Comparison of ENCODE assay signal across 24 mouse cellular contexts in genomic region chr5:105861616-105862015, GRCm38 (mm10).
"Had no signal": no experiment of that assay in that cellular context is flagged by ENCODE, and none has a peak within 500 bp of the region (broad histone marks: within the 10 kb centered on the region; RNA-seq: fewer than 3 reads in every experiment).

No protein-coding gene starts in this region.

- H3K9me3 ChIP-seq: hindbrain, embryonic 10.5 days; hindbrain, embryonic 12.5 days; limb, embryonic 10.5 days; limb, embryonic 12.5 days; liver, embryonic 13.5 days had no signal

- H3K4me2 ChIP-seq: heart, embryonic 11.5 days; hindbrain, embryonic 12.5 days; hindbrain, embryonic 14.5 days; limb, embryonic 12.5 days; liver, embryonic 11.5 days; liver, embryonic 13.5 days had no signal

- ATAC-seq: hindbrain, embryonic 16.5 days; inflammation-experienced regulatory T-cells, adult 6 months; intestine, embryonic 16.5 days had no signal

- H3K27ac ChIP-seq: gastrocnemius, adult 2 months; hindbrain, embryonic 10.5 days; hindbrain, embryonic 12.5 days; hindbrain, embryonic 14.5 days; layer of hippocampus, adult 2 months; left cerebral cortex, adult 2 months; limb, embryonic 10.5 days; limb, embryonic 12.5 days; liver, embryonic 13.5 days had no signal

- H3K27me3 ChIP-seq: hindbrain, embryonic 12.5 days; limb, embryonic 12.5 days; liver, embryonic 13.5 days had no signal

- DNase-seq: gastrocnemius, adult 2 months; gastrocnemius, postnatal 10 days; gastrocnemius, postnatal 25 days; heart, postnatal 10 days; heart, postnatal 4 days; kidney, adult 18-20 months; kidney, adult 8-10 months; kidney, postnatal 10 days; kidney, postnatal 25 days; kidney, postnatal 4 days; liver; liver, embryonic 13.5 days had no signal

- H3K36me3 ChIP-seq: hindbrain, embryonic 10.5 days; hindbrain, embryonic 12.5 days; limb, embryonic 10.5 days; limb, embryonic 12.5 days; liver, embryonic 13.5 days had no signal

- H3K4me3 ChIP-seq: gastrocnemius, adult 2 months; hindbrain, embryonic 10.5 days; hindbrain, embryonic 12.5 days; layer of hippocampus, adult 2 months; left cerebral cortex, adult 2 months; limb, embryonic 10.5 days; limb, embryonic 12.5 days; liver, embryonic 13.5 days had no signal

- H3K9ac ChIP-seq: hindbrain, embryonic 12.5 days; hindbrain, embryonic 14.5 days; limb, embryonic 12.5 days; liver, embryonic 13.5 days had no signal
